Mouse (Mus musculus): ENCODE data around the gene Btbd9.

GRCm38 (mm10) chr17:30197280-30198030 lies 378.8 kb downstream of the Btbd9 start:
- TF ChIP-seq POU5F1 (IDR thresholded peaks at IDR 0.05; ENCODE audit: borderline replicate concordance, low read length) (no peak), CTCF (conservative IDR thresholded peaks at IDR 0.05; ENCODE audit: low read length) (no peak)
